Mouse (Mus musculus) hindbrain, embryonic 14.5 days (tissue): Measurements from ENCODE around the gene Tmem222. TPM values are rescaled to one million over a fixed set of nuclear protein-coding genes. Genes with fewer than 3 reads are reported as not detected.
A peak's percentile ranks its signal among the peaks of the same experiment; 100 is the strongest.

ENCODE experiments used
- ATAC-seq: fragments of 200-750 bp; cut with Nextera tagmentation; 2 replicates; pipeline ENCODE4 v1.8.0; 2017; ENCODE audit warnings: moderate number of reproducible peaks, mild to moderate bottlenecking, moderate TSS enrichment, moderate library complexity; ENCODE audit not compliant: low FRiP score
- DNase-seq: peaks from one replicate; pipeline ENCODE4 v3.0.0-alpha.2; 2015; ENCODE audit warnings: low spot score
- H3K27ac ChIP-seq: fragments of 300-500 bp; sonication (generic); 2 replicates; pipeline ENCODE4 v1.5.1; 2014; ENCODE audit warnings: mild to moderate bottlenecking, moderate library complexity
- H3K27me3 ChIP-seq: fragments of 300-500 bp; sonication (generic); 2 replicates; pipeline ENCODE4 v1.6.1; 2014; ENCODE audit warnings: mild to moderate bottlenecking, low read length, mixed read lengths; ENCODE audit not compliant: control insufficient read depth, insufficient read depth
- H3K36me3 ChIP-seq: fragments of 300-500 bp; sonication (generic); replicated peaks from 2 replicates; pipeline ENCODE4 v1.6.1; 2014; ENCODE audit not compliant: control insufficient read depth, insufficient read depth
- H3K4me1 ChIP-seq: fragments of 300-500 bp; sonication (generic); replicated peaks from 2 replicates; pipeline ENCODE4 v1.6.1; 2014; ENCODE audit warnings: antibody characterized with exemption, low read length, mixed read lengths; ENCODE audit not compliant: control insufficient read depth, insufficient read depth
- H3K4me2 ChIP-seq: fragments of 300-500 bp; sonication (generic); replicated peaks from 2 replicates; pipeline ENCODE4 v1.6.1; 2014; ENCODE audit warnings: mild to moderate bottlenecking, moderate library complexity
- H3K4me3 ChIP-seq: fragments of 300-500 bp; sonication (generic); replicated peaks from 2 replicates; pipeline ENCODE4 v1.5.1; 2014; ENCODE audit warnings: mild to moderate bottlenecking, low read length
- H3K9ac ChIP-seq: fragments of 300-500 bp; sonication (generic); 2 replicates; pipeline ENCODE4 v1.6.1; 2014
- H3K9me3 ChIP-seq: fragments of 300-500 bp; sonication (generic); 2 replicates; pipeline ENCODE4 v1.6.1; 2016; ENCODE audit warnings: low read length; ENCODE audit not compliant: control insufficient read depth
- WGBS: fragments of 180-500 bp; shearing (Covaris S2); extraction: QIAGEN DNeasy Blood & Tissue Kit; methylation state at CpG from one replicate; pipeline ENCODE4 v1.1.7; 2014; 5-methylcytosine and 5-hydroxymethylcytosine counted together
- polyA plus RNA-seq: library from polyadenylated mRNA; unstranded; fragments of >200 nt; fragmentation: Nextera tagmentation; extraction: Ambion mirVana; gene quantifications from 2 replicates; pipeline ENCODE4 v1.2.1, GENCODE M21; 2014

Gene Tmem222
- polyA plus RNA-seq, 1 experiment from 2014 or later = 121 TPM

GRCm38 (mm10) chr4:133301802-133302201 lies 24.2 kb upstream of the Tmem222 start:
- H3K27ac ChIP-seq = no peak overlapping the region
- 22% methylated on average over 4 of the region's 4 CpGs for WGBS
- no peak for ATAC-seq
- no peaks in the 10 kb centered on the region for H3K9me3 ChIP-seq
- no peaks in the 10 kb centered on the region for H3K27me3 ChIP-seq
- no peak overlapping the region for H3K9ac ChIP-seq
- H3K4me3 ChIP-seq = no peak overlapping the region
- no peak overlapping the region for H3K4me2 ChIP-seq
- peaks cover 13% of the 10 kb centered on the region for H3K4me1 ChIP-seq
- DNase-seq = peak; percentile 82
- H3K36me3 ChIP-seq = peaks cover 44% of the 10 kb centered on the region

- 83% methylated on average over 11 of the region's 11 CpGs for WGBS
- peaks cover 13% of the 10 kb centered on the region for H3K4me1 ChIP-seq
- H3K9me3 ChIP-seq = no peaks in the 10 kb centered on the region
- ATAC-seq (no peak), DNase-seq (no peak)
- no peak overlapping the region for H3K4me3 ChIP-seq
- H3K4me2 ChIP-seq = no peak overlapping the region
- no peak overlapping the region for H3K27ac ChIP-seq
- no peak overlapping the region for H3K9ac ChIP-seq
- H3K27me3 ChIP-seq = no peaks in the 10 kb centered on the region
- H3K36me3 ChIP-seq = peaks cover 48% of the 10 kb centered on the region
Observed at GRCm38 (mm10) chr4:133300421-133300820, 22.8 kb upstream of the Tmem222 start.

- Histone ChIP-seq H3K27ac (peak overlapping the region; percentile 68), H3K9me3 (no peaks in the 10 kb centered on the region), H3K36me3 (peaks cover 50% of the 10 kb centered on the region), H3K9ac (no peak overlapping the region), H3K4me1 (peaks cover 13% of the 10 kb centered on the region), H3K27me3 (no peaks in the 10 kb centered on the region), H3K4me2 (no peak overlapping the region), H3K4me3 (no peak overlapping the region)
- DNase-seq = no peak
- ATAC-seq = peak; percentile 19; the same call in 1 of the 2 replicates
- 51% methylated on average over 5 of the region's 5 CpGs for WGBS
Observed at GRCm38 (mm10) chr4:133299701-133300100, 22.1 kb upstream of the Tmem222 start.

- Histone ChIP-seq H3K4me3 (no peak overlapping the region), H3K27me3 (no peaks in the 10 kb centered on the region), H3K9ac (peak overlapping the region; percentile 24; the same call in 1 of the 2 replicates), H3K27ac (peak overlapping the region; percentile 68), H3K36me3 (peaks cover 47% of the 10 kb centered on the region), H3K4me1 (peaks cover 13% of the 10 kb centered on the region), H3K9me3 (no peaks in the 10 kb centered on the region), H3K4me2 (no peak overlapping the region)
- ATAC-seq = peak; percentile 34
- peak; percentile 54 for DNase-seq
- WGBS = 29% methylated on average over 12 of the region's 12 CpGs
Observed at GRCm38 (mm10) chr4:133298516-133299365, 21.1 kb upstream of the Tmem222 start.

- no peaks in the 10 kb centered on the region for H3K9me3 ChIP-seq
- peak overlapping the region; percentile 14; the same call in 1 of the 2 replicates for H3K9ac ChIP-seq
- H3K27ac ChIP-seq = peak overlapping the region; percentile 68
- peaks cover 22% of the 10 kb centered on the region for H3K4me1 ChIP-seq
- no peak overlapping the region for H3K4me3 ChIP-seq
- 3% methylated on average over 5 of the region's 5 CpGs for WGBS
- ATAC-seq (peak; percentile 84), DNase-seq (peak; percentile 91)
- peaks cover 38% of the 10 kb centered on the region for H3K36me3 ChIP-seq
- H3K27me3 ChIP-seq = no peaks in the 10 kb centered on the region
- no peak overlapping the region for H3K4me2 ChIP-seq
Observed at GRCm38 (mm10) chr4:133297801-133298238, 20.2 kb upstream of the Tmem222 start.

GRCm38 (mm10) chr4:133297360-133297759 lies 19.8 kb upstream of the Tmem222 start:
- H3K4me3 ChIP-seq = no peak overlapping the region
- H3K4me1 ChIP-seq = peaks cover 22% of the 10 kb centered on the region
- peak overlapping the region; percentile 14; the same call in 1 of the 2 replicates for H3K9ac ChIP-seq
- no peak overlapping the region for H3K27ac ChIP-seq
- ATAC-seq (no peak), DNase-seq (no peak)
- H3K4me2 ChIP-seq = no peak overlapping the region
- H3K9me3 ChIP-seq = no peaks in the 10 kb centered on the region
- peaks cover 37% of the 10 kb centered on the region for H3K36me3 ChIP-seq
- 72% methylated on average over 10 of the region's 10 CpGs for WGBS
- no peaks in the 10 kb centered on the region for H3K27me3 ChIP-seq

GRCm38 (mm10) chr4:133294084-133294483 lies 16.5 kb upstream of the Tmem222 start:
- Histone ChIP-seq H3K4me2 (no peak overlapping the region), H3K4me3 (no peak overlapping the region), H3K27me3 (no peaks in the 10 kb centered on the region), H3K9me3 (no peaks in the 10 kb centered on the region), H3K4me1 (peaks cover 22% of the 10 kb centered on the region), H3K9ac (no peak overlapping the region), H3K36me3 (peaks cover 24% of the 10 kb centered on the region), H3K27ac (no peak overlapping the region)
- DNase-seq = no peak
- no peak for ATAC-seq
- WGBS = 31% methylated on average over 11 of the region's 11 CpGs

GRCm38 (mm10) chr4:133292901-133293843 lies 15.6 kb upstream of the Tmem222 start:
- 10% methylated on average over 24 of the region's 24 CpGs for WGBS
- H3K4me1 ChIP-seq = peaks cover 14% of the 10 kb centered on the region
- H3K4me3 ChIP-seq = no peak overlapping the region
- H3K4me2 ChIP-seq = no peak overlapping the region
- peak overlapping the region; percentile 44 for H3K9ac ChIP-seq
- H3K27me3 ChIP-seq = no peaks in the 10 kb centered on the region
- H3K36me3 ChIP-seq = peaks cover 24% of the 10 kb centered on the region
- DNase-seq = no peak
- ATAC-seq = 0 out of 2 replicates have a peak, but pooled peaks have one; percentile 29
- no peak overlapping the region for H3K27ac ChIP-seq
- H3K9me3 ChIP-seq = no peaks in the 10 kb centered on the region

GRCm38 (mm10) chr4:133292405-133292804 lies 14.8 kb upstream of the Tmem222 start:
- Histone ChIP-seq H3K27me3 (no peaks in the 10 kb centered on the region), H3K4me1 (peaks cover 11% of the 10 kb centered on the region), H3K4me3 (no peak overlapping the region), H3K9ac (no peak overlapping the region; the same call in 1 of the 2 replicates), H3K9me3 (no peaks in the 10 kb centered on the region), H3K36me3 (peaks cover 24% of the 10 kb centered on the region), H3K4me2 (no peak overlapping the region), H3K27ac (no peak overlapping the region)
- ATAC-seq (no peak), DNase-seq (no peak)
- WGBS = 39% methylated on average over 4 of the region's 4 CpGs
